Mouse (Mus musculus) embryonic fibroblast, embryonic 13.5 days (primary cell): ENCODE data around the gene Slc7a5.

ENCODE experiments used
- CTCF ChIP-seq: IDR thresholded peaks from 2 replicates; pipeline ENCODE4 v1.5.1; 2011; ENCODE audit warnings: mild to moderate bottlenecking, control low read depth, low read length, moderate library complexity, borderline replicate concordance; ENCODE audit not compliant: insufficient read depth
- POLR2A ChIP-seq: IDR thresholded peaks from 2 replicates; pipeline ENCODE4 v1.6.1; 2011; ENCODE audit warnings: low read depth, mild to moderate bottlenecking, control low read depth, low read length, moderate library complexity

- no peak for TF ChIP-seq CTCF
- TF ChIP-seq POLR2A, result no peak
These were observed 25.6 kb downstream of the Slc7a5 start for GRCm38 (mm10) chr8:121881921-121882320.
